Mouse (Mus musculus): Measurements from ENCODE around the gene Trex2.

The Trex2 gene

GRCm38 (mm10) chrX:73435252-73435651 lies at the start of gene Trex2:
Gene Trex2, minus strand, starts transcription at chrX:73435344.
- peak in 1 of 2 experiments; percentile 27 for DNase-seq (ENCODE audit: low spot score in 2 of 2)

GRCm38 (mm10) chrX:73484870-73485269 lies 49.7 kb upstream of the Trex2 start:
- no peak for DNase-seq (ENCODE audit: low spot score in 2 of 2)

- no peak for DNase-seq (ENCODE audit: low spot score in 2 of 2)
Measured at GRCm38 (mm10) chrX:73484076-73484475, 48.9 kb upstream of the Trex2 start.

GRCm38 (mm10) chrX:73483484-73483810 lies 48.3 kb upstream of the Trex2 start, which contains the start of gene Bgn:
Gene Bgn, plus strand, starts transcription at chrX:73483602.
- DNase-seq (ENCODE audit: low spot score in 2 of 2): no peak

GRCm38 (mm10) chrX:73482643-73483483 lies 47.7 kb upstream of the Trex2 start:
- DNase-seq (ENCODE audit: low spot score in 2 of 2): no peak

GRCm38 (mm10) chrX:73480334-73480733 lies 45.2 kb upstream of the Trex2 start:
- no peak for DNase-seq (ENCODE audit: low spot score in 2 of 2)

GRCm38 (mm10) chrX:73479656-73480055 lies 44.5 kb upstream of the Trex2 start:
- DNase-seq (ENCODE audit: low spot score in 2 of 2): no peak

GRCm38 (mm10) chrX:73477500-73477899 lies 42.4 kb upstream of the Trex2 start:
- DNase-seq (ENCODE audit: low spot score in 2 of 2): no peak

- DNase-seq (ENCODE audit: low spot score in 2 of 2): peak in 1 of 2 experiments; percentile 13
Measured at GRCm38 (mm10) chrX:73476621-73477020, 41.5 kb upstream of the Trex2 start.

GRCm38 (mm10) chrX:73475658-73476256 lies 40.6 kb upstream of the Trex2 start:
- DNase-seq (ENCODE audit: low spot score in 2 of 2): no peak

- no peak for DNase-seq (ENCODE audit: low spot score in 2 of 2)
Measured at GRCm38 (mm10) chrX:73474340-73475165, 39.4 kb upstream of the Trex2 start.

GRCm38 (mm10) chrX:73471764-73472163 lies 36.6 kb upstream of the Trex2 start:
- DNase-seq (ENCODE audit: low spot score in 2 of 2): no peak

- DNase-seq (ENCODE audit: low spot score in 2 of 2): no peak
Measured at GRCm38 (mm10) chrX:73468752-73469151, 33.6 kb upstream of the Trex2 start.

- DNase-seq (ENCODE audit: low spot score in 2 of 2): no peak
Measured at GRCm38 (mm10) chrX:73468330-73468729, 33.2 kb upstream of the Trex2 start.

- DNase-seq (ENCODE audit: low spot score in 2 of 2): no peak
Measured at GRCm38 (mm10) chrX:73467446-73468241, 32.5 kb upstream of the Trex2 start.

GRCm38 (mm10) chrX:73465483-73466186 lies 30.5 kb upstream of the Trex2 start:
- DNase-seq (ENCODE audit: low spot score in 2 of 2): peak in 1 of 2 experiments; percentile 34

- no peak for DNase-seq (ENCODE audit: low spot score in 2 of 2)
Measured at GRCm38 (mm10) chrX:73460792-73461191, 25.6 kb upstream of the Trex2 start.

GRCm38 (mm10) chrX:73458877-73459392 lies 23.8 kb upstream of the Trex2 start, which contains the start of gene Haus7:
Gene Haus7, minus strand, starts transcription at chrX:73459044.
- peak; percentile 67 to 90 for DNase-seq (ENCODE audit: low spot score in 2 of 2)

- DNase-seq (ENCODE audit: low spot score in 2 of 2): no peak
Measured at GRCm38 (mm10) chrX:73451949-73452348, 16.8 kb upstream of the Trex2 start.

GRCm38 (mm10) chrX:73441428-73441827 lies 6.3 kb upstream of the Trex2 start:
- DNase-seq (ENCODE audit: low spot score in 2 of 2): no peak
